Mouse (Mus musculus) intestine, embryonic 15.5 days (tissue): ENCODE measurements at regions not wholly inside any gene's neighbourhood (a gene's known extent, or its start where the extent isn't known, plus 50 kb on each side); places are given as distances from the start of the nearest gene placed in this dataset.

Experiments used
- ATAC-seq: fragments of 200-750 bp; cut with Nextera tagmentation; 2 replicates; pipeline ENCODE4 v1.8.0; 2017; ENCODE audit warnings: moderate TSS enrichment, moderate library complexity
- H3K27ac ChIP-seq: fragments of 300-500 bp; sonication (generic); 2 replicates; pipeline ENCODE4 v1.5.1; 2015; ENCODE audit warnings: mild to moderate bottlenecking, inconsistent platforms
- H3K27me3 ChIP-seq: fragments of 300-500 bp; sonication (generic); replicated peaks from 2 replicates; pipeline ENCODE4 v1.6.1; 2015; ENCODE audit warnings: inconsistent platforms
- H3K36me3 ChIP-seq: fragments of 300-500 bp; sonication (generic); 2 replicates; pipeline ENCODE4 v1.6.1; 2015; ENCODE audit warnings: inconsistent platforms
- H3K4me1 ChIP-seq: fragments of 300-500 bp; sonication (generic); replicated peaks from 2 replicates; pipeline ENCODE4 v1.6.1; 2015; ENCODE audit warnings: inconsistent platforms
- H3K4me2 ChIP-seq: fragments of 300-500 bp; sonication (generic); replicated peaks from 2 replicates; pipeline ENCODE4 v1.6.1; 2015; ENCODE audit warnings: mild to moderate bottlenecking, inconsistent platforms
- H3K4me3 ChIP-seq: fragments of 300-500 bp; sonication (generic); replicated peaks from 2 replicates; pipeline ENCODE4 v1.5.1; 2015; ENCODE audit warnings: inconsistent platforms
- H3K9ac ChIP-seq: fragments of 300-500 bp; sonication (generic); 2 replicates; pipeline ENCODE4 v1.6.1; 2015; ENCODE audit warnings: inconsistent platforms
- H3K9me3 ChIP-seq: fragments of 300-500 bp; sonication (generic); 2 replicates; pipeline ENCODE4 v1.6.1; 2016; ENCODE audit warnings: inconsistent platforms
- WGBS: fragments of 180-500 bp; shearing (Covaris S2); methylation state at CpG from one replicate; pipeline ENCODE4 v1.1.7; 2015; 5-methylcytosine and 5-hydroxymethylcytosine counted together

DNA sequence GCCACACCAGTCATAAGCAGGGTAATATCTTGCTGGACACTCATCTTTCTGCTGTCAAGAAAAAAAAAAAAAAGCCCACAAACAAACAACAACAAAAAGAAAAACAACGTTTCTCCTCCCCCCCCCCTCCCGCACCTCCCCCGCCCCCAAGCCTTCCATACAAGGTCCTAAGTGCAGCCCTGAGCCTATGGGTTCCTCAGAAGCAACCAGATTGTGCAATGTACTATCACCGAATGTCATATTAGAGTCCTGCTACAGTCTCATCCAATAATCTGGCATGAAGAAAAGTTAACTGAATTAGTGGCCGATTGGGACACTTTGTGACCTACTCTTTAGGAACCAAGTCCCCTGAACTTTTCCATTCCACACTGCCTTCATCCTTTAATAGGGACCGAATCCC is 161.5 kb downstream of the Gm10295 start:
- Histone ChIP-seq H3K9me3 (no peaks in the 10 kb centered on the region), H3K9ac (no peak overlapping the region), H3K4me1 (0 out of 2 replicates have a peak, but pooled peaks cover 4% of the 10 kb centered on the region), H3K36me3 (no peaks in the 10 kb centered on the region), H3K4me2 (no peak overlapping the region), H3K27ac (no peak overlapping the region), H3K27me3 (no peaks in the 10 kb centered on the region), H3K4me3 (no peak overlapping the region)
- no peak for ATAC-seq
- 77% methylated on average over 6 of the region's 6 CpGs for WGBS

DNA sequence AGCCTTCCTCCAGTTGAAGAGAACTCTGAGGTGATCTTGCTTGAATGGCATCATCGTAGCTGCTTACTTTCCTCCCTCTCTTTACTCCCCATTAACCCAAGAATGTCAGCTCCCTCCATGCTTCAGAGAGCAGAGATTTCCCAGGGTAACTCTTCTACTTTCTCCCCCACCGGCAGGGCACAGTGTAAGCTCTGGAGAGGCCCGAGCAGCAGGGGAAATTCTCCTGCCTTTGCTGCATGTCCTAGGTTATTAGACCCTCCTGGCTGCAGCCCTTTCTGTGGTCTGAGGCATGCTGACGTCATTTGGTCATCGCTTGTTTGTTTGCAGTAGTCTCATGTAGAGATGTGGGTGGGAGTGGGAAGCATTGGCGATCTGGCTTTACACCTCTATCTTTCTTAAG is 163.2 kb downstream of the Gm10295 start:
- Histone ChIP-seq H3K4me2 (no peak overlapping the region), H3K4me1 (0 out of 2 replicates have a peak, but pooled peaks cover 4% of the 10 kb centered on the region), H3K27ac (0 out of 2 replicates have a peak overlapping the region, but pooled peaks have one; percentile 32), H3K9me3 (no peaks in the 10 kb centered on the region), H3K27me3 (no peaks in the 10 kb centered on the region), H3K36me3 (no peaks in the 10 kb centered on the region), H3K9ac (no peak overlapping the region), H3K4me3 (no peak overlapping the region)
- ATAC-seq: no peak
- 13% methylated on average over 6 of the region's 6 CpGs for WGBS

DNA sequence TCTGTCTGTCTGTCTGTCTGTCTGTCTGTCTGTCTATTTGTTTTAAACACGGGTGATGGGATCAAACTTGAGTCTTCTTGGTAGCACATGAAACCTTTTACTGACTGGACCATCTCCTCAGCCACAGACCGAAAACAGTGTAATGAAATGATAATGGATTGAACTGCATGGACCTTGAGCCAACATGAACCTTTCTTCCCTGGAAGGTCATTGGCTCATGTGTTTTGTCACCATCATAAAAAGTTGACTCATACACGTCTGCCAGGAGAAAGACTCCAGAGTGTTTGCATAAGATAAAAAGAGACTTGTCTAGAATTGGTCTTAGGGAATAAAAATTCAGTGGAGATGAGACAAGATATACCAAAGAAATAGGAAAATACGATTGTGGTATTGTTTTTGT is 176.4 kb downstream of the Gm10295 start:
- Histone ChIP-seq H3K9ac (no peak overlapping the region), H3K4me1 (no peaks in the 10 kb centered on the region), H3K27me3 (no peaks in the 10 kb centered on the region), H3K4me3 (no peak overlapping the region), H3K9me3 (no peaks in the 10 kb centered on the region), H3K4me2 (no peak overlapping the region), H3K36me3 (no peaks in the 10 kb centered on the region), H3K27ac (no peak overlapping the region)
- peak; percentile 73 for ATAC-seq
- WGBS: 63% methylated on average over 4 of the region's 4 CpGs

DNA sequence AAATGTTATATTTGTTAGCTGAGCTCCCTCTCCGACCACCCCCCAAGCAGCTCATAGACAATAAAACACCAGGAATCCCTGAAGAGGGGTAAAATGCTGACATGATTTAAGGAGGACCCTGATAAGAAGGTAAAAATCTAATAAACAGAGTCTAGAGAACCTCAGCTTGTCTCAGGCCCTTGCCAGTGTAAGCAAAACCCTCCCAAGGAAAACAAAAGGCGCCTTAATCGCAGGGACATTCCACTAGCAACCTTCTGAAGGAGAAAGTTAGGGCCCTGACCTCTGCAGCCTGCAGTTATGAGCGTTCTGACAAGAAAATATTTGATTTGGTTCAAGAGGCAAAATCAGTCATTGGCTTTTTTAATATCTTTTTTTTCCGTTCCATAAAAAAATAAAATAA is 212.2 kb downstream of the Gm10295 start:
- ATAC-seq: no peak
- no peak overlapping the region for H3K9ac ChIP-seq
- no peaks in the 10 kb centered on the region for H3K27me3 ChIP-seq
- H3K4me2 ChIP-seq: no peak overlapping the region
- H3K9me3 ChIP-seq: no peaks in the 10 kb centered on the region
- 38% methylated on average over 5 of the region's 5 CpGs for WGBS
- no peaks in the 10 kb centered on the region for H3K36me3 ChIP-seq
- H3K4me3 ChIP-seq: no peak overlapping the region
- no peak overlapping the region for H3K27ac ChIP-seq
- no peaks in the 10 kb centered on the region for H3K4me1 ChIP-seq

DNA sequence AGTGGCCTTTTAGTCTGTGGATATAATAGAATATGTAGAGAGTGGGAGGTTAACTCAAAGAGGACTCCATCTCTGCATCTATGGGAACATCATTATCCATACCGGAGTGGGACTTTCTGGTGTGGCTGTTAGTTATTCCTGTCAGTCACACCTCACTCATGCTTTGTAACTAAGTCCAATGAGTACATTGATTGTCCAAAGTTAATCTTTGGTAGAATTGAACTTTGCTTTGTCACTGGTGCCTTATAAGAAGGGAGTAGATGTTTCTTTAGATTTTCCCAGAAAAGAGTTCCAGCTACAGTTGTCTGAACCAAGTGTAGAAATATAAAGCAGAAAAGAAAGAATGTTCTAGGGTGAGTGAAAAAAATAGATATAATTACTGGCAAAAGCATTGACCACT is 221.3 kb downstream of the Gm10295 start:
- Histone ChIP-seq H3K27ac (no peak overlapping the region), H3K4me2 (no peak overlapping the region), H3K27me3 (no peaks in the 10 kb centered on the region), H3K4me1 (no peaks in the 10 kb centered on the region), H3K4me3 (no peak overlapping the region), H3K9me3 (no peaks in the 10 kb centered on the region), H3K36me3 (no peaks in the 10 kb centered on the region), H3K9ac (no peak overlapping the region)
- WGBS: 80% methylated on average over 1 of the region's 1 CpGs
- ATAC-seq: no peak

DNA sequence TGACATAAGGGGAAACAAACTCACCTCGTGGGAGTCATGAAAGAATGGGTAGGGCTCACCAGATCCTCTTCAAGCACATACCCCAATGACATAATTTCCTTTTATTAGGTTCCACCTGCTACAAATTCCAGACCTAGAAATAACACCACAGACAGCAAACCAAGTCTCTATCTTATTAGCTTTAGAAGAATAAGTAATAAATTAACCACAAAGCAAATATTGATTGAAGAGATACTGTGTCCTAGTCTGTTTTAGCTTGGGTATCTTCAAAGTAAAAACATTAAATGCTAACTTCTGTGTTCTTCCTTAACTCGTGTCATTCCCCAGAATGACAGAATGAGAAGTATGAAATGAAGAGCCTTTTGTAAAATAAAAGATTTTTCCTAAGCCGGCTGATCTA is 222.4 kb downstream of the Gm10295 start:
- no peaks in the 10 kb centered on the region for H3K27me3 ChIP-seq
- no peaks in the 10 kb centered on the region for H3K4me1 ChIP-seq
- no peak overlapping the region for H3K4me2 ChIP-seq
- WGBS: 53% methylated on average over 3 of the region's 3 CpGs
- H3K9ac ChIP-seq: no peak overlapping the region
- H3K4me3 ChIP-seq: no peak overlapping the region
- no peaks in the 10 kb centered on the region for H3K9me3 ChIP-seq
- no peak overlapping the region for H3K27ac ChIP-seq
- H3K36me3 ChIP-seq: no peaks in the 10 kb centered on the region
- ATAC-seq: peak; percentile 78

DNA sequence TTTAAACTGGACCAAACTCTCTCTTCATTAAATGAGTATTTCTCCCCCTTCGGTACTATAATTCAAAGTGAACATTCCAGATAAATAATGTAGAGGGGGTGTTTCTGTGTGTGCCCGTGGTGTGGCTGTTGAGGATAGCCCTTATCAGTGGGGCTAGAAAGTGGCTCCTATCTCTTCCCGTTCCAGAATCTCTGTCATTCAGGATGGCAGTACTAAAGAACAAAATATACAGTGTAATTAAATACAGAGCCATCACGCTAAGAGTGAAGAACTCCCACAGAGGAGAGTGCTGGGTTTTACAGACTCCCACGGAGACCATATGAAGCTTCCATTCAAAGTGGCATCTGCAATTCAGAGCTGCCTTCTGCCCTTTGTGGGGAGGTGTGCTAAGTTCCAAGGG is 229.8 kb downstream of the Gm10295 start:
- H3K27ac ChIP-seq: no peak overlapping the region
- no peak for ATAC-seq
- WGBS: 43% methylated on average over 5 of the region's 5 CpGs

DNA sequence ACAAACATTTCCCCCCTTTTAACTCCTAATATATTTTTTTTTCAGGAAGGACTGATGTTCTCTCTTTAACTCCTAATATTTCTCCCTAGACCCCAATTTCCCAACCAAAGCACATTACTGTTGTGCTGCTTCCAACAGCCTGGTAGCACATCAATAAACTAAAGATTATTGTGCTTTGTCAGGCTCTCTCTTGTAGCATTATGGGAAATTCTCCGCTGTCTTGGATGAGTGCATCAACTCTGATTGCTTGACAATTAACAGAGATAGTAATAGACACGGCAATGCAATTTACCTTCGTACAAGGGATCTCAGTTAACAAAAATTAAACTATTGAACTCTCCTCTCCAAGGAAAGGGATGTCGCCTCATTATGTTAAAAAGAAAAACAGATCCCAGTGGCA is 230.3 kb downstream of the Gm10295 start:
- H3K9ac ChIP-seq: no peak overlapping the region
- no peak overlapping the region for H3K4me3 ChIP-seq
- no peaks in the 10 kb centered on the region for H3K36me3 ChIP-seq
- no peaks in the 10 kb centered on the region for H3K27me3 ChIP-seq
- H3K27ac ChIP-seq: no peak overlapping the region
- no peaks in the 10 kb centered on the region for H3K4me1 ChIP-seq
- 63% methylated on average over 4 of the region's 4 CpGs for WGBS
- no peak for ATAC-seq
- no peak overlapping the region for H3K4me2 ChIP-seq
- no peaks in the 10 kb centered on the region for H3K9me3 ChIP-seq

More for the DNA sequence above, 229.8 kb downstream of the Gm10295 start:
- no peaks in the 10 kb centered on the region for H3K36me3 ChIP-seq
- H3K4me2 ChIP-seq: no peak overlapping the region
- no peak overlapping the region for H3K9ac ChIP-seq
- no peaks in the 10 kb centered on the region for H3K4me1 ChIP-seq
- H3K9me3 ChIP-seq: no peaks in the 10 kb centered on the region
- H3K27me3 ChIP-seq: no peaks in the 10 kb centered on the region
- H3K4me3 ChIP-seq: no peak overlapping the region

DNA sequence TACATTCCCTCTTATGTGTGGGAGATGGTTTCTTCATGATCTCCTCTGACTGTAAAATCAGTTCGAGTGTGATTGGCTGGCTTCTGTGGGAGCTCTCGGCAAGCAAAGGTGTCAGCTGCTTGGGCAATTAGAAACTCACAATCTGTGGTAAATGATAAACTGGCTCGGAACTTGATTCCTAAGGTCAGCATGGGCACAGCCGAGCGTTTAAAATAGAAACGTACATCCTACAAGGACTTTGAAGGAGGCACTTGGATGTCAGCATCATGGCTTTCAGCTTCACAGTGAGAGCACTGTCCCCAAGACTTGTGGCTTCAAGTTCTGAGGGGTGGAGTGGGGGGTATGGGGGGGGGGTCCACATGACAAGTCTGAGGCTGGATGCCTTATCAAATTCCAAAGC is 231.3 kb downstream of the Gm10295 start:
- Histone ChIP-seq H3K4me2 (no peak overlapping the region), H3K4me3 (no peak overlapping the region), H3K36me3 (no peaks in the 10 kb centered on the region), H3K9ac (no peak overlapping the region), H3K27me3 (no peaks in the 10 kb centered on the region), H3K4me1 (no peaks in the 10 kb centered on the region), H3K9me3 (no peaks in the 10 kb centered on the region), H3K27ac (no peak overlapping the region)
- ATAC-seq: no peak
- 45% methylated on average over 6 of the region's 6 CpGs for WGBS

DNA sequence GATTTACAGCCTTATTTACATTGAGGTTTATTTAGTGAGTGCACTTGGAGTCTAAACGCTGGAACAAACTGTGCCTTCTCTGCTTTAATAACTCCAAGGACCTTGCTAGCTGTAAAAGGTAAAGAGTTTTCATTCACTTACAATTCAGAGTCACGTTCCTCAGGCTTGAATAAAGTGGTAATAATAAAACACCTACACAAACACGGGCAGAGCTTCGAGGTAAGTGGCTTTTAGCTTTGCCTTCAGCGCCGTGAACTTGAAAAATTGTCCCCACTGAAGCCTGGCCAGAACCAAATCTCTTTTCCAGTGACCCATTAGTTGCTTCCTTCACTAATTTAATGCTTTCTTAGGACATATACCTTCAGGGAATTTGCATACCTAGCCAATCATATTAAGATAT is 244.2 kb downstream of the Gm10295 start:
- Histone ChIP-seq H3K27me3 (no peaks in the 10 kb centered on the region), H3K9me3 (no peaks in the 10 kb centered on the region), H3K4me2 (no peak overlapping the region), H3K4me3 (no peak overlapping the region), H3K36me3 (no peaks in the 10 kb centered on the region), H3K27ac (no peak overlapping the region), H3K4me1 (no peaks in the 10 kb centered on the region), H3K9ac (no peak overlapping the region)
- no peak for ATAC-seq
- 75% methylated on average over 6 of the region's 6 CpGs for WGBS

DNA sequence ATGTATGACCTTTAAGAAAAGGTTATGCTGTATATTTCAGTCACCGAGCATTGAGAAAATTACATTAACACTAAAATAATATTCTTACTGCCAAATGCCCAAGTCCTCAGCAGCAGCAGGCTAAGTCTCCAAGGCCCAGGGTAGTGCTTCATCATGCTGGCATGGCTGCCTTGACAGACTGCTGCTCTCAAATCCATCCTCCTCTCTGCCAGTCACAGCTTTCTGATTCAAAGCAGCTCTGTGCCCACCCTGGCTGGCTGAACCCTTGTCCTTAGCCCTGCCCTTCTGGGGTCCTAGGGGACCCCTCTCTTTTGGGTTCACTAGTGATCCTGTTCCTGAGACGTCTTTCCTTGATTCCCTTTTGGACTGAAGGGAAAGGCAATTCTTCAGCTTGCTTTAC is 251.0 kb downstream of the Gm10295 start:
- Histone ChIP-seq H3K4me1 (no peaks in the 10 kb centered on the region), H3K36me3 (no peaks in the 10 kb centered on the region), H3K27me3 (no peaks in the 10 kb centered on the region), H3K9ac (no peak overlapping the region), H3K27ac (no peak overlapping the region), H3K4me3 (no peak overlapping the region), H3K9me3 (no peaks in the 10 kb centered on the region), H3K4me2 (no peak overlapping the region)
- 70% methylated on average over 2 of the region's 2 CpGs for whole genome bisulfite sequencing
- ATAC-seq: no peak

DNA sequence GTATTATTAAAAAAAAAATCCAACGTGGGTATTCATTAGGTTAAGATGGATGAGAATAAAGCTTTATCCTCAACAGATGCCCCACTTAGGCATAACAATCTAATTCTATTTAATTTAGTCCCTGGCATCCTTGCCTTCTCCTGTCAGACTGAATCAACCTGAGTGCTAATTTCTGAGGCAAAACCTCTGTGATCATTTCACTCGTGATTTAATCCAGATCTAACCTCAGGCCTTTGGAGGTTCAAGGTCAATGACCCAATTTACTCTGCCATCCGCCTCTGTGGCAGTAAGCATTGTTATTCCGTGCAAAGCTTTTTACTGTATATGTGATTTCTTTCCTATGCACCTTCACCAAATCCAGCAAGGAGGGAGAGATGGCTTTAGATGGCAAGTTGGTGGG is 253.0 kb downstream of the Gm10295 start:
- H3K9ac ChIP-seq: no peak overlapping the region
- no peak overlapping the region for H3K4me2 ChIP-seq
- no peak for ATAC-seq
- H3K4me3 ChIP-seq: no peak overlapping the region
- H3K27me3 ChIP-seq: no peaks in the 10 kb centered on the region
- H3K9me3 ChIP-seq: no peaks in the 10 kb centered on the region
- WGBS: 44% methylated on average over 4 of the region's 4 CpGs
- H3K4me1 ChIP-seq: no peaks in the 10 kb centered on the region
- no peak overlapping the region for H3K27ac ChIP-seq
- no peaks in the 10 kb centered on the region for H3K36me3 ChIP-seq

DNA sequence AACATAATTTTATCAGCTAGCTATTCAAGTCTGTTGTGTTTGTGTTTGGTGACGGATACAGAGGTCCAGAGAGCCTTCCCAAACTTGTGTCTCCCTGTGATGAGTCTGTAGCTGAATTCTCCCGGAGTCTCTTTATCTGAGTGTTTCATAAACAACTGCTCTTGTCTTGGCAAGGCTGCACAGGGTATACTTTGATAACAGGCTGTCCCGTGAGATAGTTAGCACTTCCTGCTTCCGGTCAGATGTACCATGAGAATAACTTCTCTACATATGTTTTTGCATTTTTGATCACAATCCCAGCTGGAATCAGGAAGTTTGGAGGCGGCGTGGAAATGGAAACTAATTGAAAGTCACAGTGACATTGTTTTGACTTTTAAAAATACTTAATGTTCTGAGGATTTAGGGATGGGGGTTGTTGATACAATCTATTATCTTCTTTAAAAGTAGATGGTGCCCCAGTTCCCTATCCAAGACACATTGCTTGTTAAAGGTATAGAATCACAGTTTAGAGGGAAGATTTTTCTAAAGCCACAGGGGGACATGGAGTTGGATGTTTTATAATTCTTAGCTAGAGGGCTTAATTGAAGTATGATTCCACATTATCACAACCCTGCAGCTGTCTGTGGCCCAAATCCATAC is 257.9 kb downstream of the Gm10295 start:
- Histone ChIP-seq H3K4me2 (no peak overlapping the region), H3K9ac (no peak overlapping the region), H3K36me3 (no peaks in the 10 kb centered on the region), H3K9me3 (no peaks in the 10 kb centered on the region), H3K27me3 (no peaks in the 10 kb centered on the region), H3K4me3 (no peak overlapping the region), H3K27ac (no peak overlapping the region), H3K4me1 (no peaks in the 10 kb centered on the region)
- WGBS: 36% methylated on average over 6 of the region's 6 CpGs
- ATAC-seq: no peak
